Mouse (Mus musculus): Measurements from ENCODE around the gene Rragd. TPM values are rescaled to one million over a fixed set of nuclear protein-coding genes. Genes with fewer than 3 reads are reported as not detected.
A peak's percentile ranks its signal among the peaks of the same experiment; 100 is the strongest.

Gene Rragd
- total RNA-seq, 2 experiments from 2014 or later = 147 to 166 TPM

DNA sequence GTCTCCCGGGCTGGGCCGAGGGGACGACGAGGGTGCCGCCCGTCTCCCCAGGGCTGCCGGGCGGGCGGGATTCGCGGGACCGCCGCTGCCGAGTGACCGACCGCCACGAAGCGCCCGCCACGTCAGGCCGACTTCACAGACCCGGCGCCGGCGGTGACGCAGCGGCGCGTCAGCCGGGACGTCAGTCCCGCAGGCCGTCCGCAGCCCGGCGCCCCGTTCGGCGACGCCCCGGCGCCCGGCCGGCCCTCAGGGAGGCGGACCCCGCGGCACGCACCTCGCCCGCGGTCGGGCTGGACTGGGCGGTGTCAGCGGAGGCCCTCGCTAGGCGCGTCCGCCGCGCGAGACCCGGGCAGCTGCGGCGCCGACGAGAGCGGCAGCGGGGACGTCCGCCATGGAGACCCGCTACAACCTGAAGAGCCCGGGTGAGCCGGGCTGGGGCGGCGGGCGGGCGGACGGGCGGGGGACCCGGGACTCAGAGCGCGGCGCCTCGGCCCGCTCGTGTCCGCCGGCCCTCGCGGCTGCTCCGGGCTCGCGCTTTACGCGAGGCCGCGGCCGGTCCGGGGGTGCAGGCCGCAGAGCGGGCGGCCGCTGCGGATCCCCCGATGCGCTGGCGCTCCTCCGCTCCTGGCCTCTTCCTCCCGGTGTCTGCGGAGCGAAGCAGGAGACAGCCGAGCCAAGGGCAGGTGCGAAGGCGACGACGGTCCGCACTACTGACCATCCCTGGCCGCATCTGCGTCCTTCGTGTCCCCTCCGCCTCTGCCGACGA, 48.5 kb downstream of the Rragd start, which contains the start of gene Ube2j1:
Ube2j1 (plus strand) TSS at position 222 of the 766 bp plus-strand sequence.
- peak; percentile 84 to 87 for DNase-seq
- intact Hi-C loops (cut with DNase I) = no loop called here

GRCm38 (mm10) chr4:33032045-33032444, 49.2 kb downstream of the Rragd start:
- intact Hi-C loops (cut with DNase I) = no loop called here
- DNase-seq = no peak

DNA sequence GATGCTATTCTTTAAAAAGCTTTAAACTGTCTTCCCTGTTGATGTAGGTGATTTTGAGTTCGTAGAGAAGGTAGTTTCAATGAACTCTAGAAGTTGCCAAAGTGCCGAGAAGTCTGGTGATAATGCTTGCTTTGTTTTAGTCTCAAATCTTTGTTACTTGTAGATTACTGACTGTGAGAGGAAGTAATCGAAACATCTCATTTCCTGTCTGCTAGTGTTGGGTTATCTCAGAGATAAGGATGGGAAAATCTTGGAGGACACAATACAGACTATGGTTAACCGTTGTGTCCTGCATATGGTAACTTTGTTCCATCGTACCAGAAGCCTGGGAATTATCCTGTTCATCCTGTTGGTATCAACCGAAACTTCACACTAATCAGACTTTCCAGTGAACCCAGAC, 50.7 kb downstream of the Rragd start:
- intact Hi-C loops (cut with DNase I) = no loop called here
- DNase-seq = no peak

DNA sequence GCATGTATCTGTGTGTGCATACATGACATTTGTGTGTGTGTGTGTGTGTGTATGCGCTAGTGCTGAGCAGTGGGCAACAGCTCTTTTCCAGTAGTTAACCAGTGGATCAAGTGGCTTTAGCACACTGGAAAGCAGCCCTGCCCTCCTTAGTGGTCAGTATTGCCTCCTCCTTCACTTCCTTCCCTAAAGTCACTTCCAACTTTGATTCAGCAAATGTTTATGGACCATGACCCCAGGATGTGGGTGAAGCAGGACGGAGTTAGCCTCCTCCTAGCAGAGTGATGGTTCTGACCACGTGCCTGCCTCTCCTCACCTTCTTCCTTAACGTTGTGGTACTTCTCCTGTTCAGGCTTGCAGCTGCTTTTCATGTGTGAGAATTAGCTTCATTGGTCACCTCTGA, 57.0 kb downstream of the Rragd start:
- intact Hi-C loops (cut with DNase I) = no loop called here

DNA sequence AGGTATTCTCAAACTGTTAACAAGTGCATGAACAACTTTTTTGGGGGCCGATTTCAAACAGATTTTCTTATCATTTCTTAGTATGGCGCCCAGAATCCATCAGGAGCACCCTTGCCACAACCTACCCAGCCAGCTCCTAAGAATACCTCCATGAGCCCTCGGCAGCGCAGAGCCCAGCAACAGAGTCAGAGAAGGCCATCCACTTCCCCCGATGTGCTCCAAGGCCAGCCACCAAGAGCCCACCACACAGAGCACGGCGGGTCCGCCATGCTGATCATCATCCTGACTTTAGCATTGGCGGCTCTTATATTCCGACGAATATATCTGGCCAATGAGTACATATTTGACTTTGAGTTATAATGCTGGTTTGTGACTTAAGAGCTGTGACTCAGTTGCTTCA, 66.8 kb downstream of the Rragd start:
- no peak for DNase-seq
- intact Hi-C loops (cut with DNase I) = no loop called here

More for the DNA sequence above, 57.0 kb downstream of the Rragd start:
- DNase-seq = no peak

- no peak for DNase-seq
- intact Hi-C loops (cut with DNase I) = no loop called here
Measured at GRCm38 (mm10) chr4:33052055-33052454, 69.2 kb downstream of the Rragd start.

- DNase-seq = no peak
- intact Hi-C loops (cut with DNase I) = no loop called here
Measured at GRCm38 (mm10) chr4:33052650-33053049, 69.8 kb downstream of the Rragd start.

DNA sequence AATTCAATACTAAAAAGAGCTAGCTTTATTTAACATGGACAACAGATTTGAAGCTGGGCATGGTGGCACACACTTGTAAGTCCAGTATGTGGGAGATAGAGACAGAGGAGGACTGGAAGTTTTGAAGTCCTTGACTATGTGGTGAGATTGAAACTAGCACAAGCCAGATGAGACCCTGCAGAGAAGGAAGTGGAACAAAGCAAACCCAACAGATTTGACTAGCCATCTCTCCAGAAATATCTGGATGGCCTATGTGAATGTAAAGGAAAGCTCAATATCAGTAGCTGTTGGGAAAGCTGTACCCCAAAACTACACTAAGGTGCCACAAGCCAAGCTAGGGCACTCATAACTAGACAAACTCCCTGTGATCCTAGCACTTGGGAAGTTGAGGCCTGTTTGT, 71.6 kb downstream of the Rragd start:
- no peak for DNase-seq
- intact Hi-C loops (cut with DNase I) = no loop called here

- no peak for DNase-seq
- intact Hi-C loops (cut with DNase I) = no loop called here
Measured at GRCm38 (mm10) chr4:33056317-33056716, 73.5 kb downstream of the Rragd start.

DNA sequence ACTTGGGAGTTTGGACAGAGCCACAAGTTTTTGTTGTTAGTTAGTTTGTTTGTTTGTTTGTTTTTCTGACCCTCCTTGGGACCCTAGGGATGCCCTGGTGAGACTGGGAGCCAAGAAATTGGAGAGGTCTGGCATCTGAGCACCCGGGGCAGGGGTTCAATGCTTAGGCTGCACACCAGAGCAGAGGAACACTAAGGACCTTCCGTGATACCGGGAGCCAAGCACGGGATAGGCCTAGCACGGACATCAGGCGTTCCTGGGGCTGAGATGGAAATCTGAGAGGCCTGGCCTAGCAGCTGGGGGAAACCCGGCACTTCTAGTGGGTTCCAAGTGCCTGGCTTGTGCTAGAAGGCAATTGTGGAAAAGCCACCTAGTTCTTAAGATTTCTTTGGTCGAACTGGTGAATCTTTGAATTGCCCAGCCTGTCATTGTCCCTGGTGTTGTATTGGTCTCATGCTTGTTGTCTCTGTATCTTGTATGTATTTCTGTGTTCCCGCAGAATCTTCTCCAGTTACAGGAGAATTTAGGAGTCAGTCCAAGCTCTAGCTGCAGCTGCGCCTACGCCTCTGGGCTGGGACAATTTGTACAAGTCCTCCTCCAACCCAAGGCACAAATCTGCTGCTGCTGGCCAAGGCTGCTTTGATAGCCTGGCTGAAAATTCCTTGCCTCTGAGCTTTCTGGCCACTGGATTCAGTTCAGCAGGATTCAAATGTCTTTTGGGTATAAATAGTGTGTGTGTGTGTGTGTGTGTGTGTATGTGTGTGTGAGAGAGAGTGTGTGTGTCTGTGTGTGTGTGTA, 75.3 kb downstream of the Rragd start:
- peak; percentile 55 to 75 for DNase-seq
- intact Hi-C loops (cut with DNase I) = no loop called here

DNA sequence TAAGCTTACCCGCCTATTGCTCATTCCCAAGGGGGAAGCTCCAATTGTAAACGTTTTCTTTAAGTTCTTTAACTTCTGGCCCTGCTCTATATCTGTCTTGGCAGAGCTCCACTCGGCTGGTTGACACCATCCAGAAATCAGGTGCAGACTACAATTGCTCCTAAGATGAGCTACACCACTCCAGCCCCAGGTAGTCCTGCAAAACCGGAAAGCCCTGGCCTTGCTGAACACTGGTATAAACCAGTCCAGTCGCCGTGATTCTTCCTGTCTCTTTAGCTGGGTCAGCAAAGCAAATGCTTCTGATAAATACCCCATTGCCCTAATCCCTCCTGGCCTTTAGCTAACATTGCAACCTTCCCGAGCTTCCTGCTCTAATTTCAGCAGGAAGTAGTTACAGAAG, 78.3 kb downstream of the Rragd start:
- intact Hi-C loops (cut with DNase I) = no loop called here
- no peak for DNase-seq

GRCm38 (mm10) chr4:33062981-33063380, 80.1 kb downstream of the Rragd start, which contains the start of gene Gabrr2:
Gene Gabrr2, plus strand, starts transcription at chr4:33062999.
- intact Hi-C loops (cut with DNase I) = no loop called here
- peak; percentile 22 to 40 for DNase-seq

GRCm38 (mm10) chr4:33064986-33065385, 82.1 kb downstream of the Rragd start:
- intact Hi-C loops (cut with DNase I) = no loop called here
- DNase-seq = no peak

GRCm38 (mm10) chr4:33066223-33066960, 83.6 kb downstream of the Rragd start:
- no peak for DNase-seq
- intact Hi-C loops (cut with DNase I) = no loop called here

DNA sequence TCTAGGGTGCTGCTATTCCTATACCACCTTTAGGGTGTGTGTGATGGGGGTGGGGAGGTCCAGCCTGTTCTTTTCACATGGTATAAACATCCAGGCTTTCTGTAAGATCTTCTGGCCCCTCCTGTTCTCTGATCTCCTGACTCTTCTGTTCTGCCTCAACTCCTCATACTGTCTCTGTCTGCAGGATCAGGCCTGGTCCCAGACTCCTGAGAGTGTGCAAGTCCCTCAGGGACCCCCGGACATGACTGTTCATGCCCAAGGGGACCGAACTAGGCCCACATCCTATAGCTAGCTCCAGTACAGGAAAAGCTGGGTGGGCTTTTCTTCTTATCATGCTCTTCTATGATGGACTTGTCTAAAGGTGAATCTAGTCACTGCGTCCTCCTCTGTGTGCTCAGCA, 84.5 kb downstream of the Rragd start:
- intact Hi-C loops (cut with DNase I) = no loop called here
- DNase-seq = no peak

GRCm38 (mm10) chr4:33067826-33068225, 85.0 kb downstream of the Rragd start:
- intact Hi-C loops (cut with DNase I) = no loop called here
- no peak for DNase-seq

GRCm38 (mm10) chr4:33068894-33069293, 86.1 kb downstream of the Rragd start:
- intact Hi-C loops (cut with DNase I) = no loop called here
- no peak for DNase-seq

GRCm38 (mm10) chr4:33070326-33070725, 87.5 kb downstream of the Rragd start:
- DNase-seq = no peak

DNA sequence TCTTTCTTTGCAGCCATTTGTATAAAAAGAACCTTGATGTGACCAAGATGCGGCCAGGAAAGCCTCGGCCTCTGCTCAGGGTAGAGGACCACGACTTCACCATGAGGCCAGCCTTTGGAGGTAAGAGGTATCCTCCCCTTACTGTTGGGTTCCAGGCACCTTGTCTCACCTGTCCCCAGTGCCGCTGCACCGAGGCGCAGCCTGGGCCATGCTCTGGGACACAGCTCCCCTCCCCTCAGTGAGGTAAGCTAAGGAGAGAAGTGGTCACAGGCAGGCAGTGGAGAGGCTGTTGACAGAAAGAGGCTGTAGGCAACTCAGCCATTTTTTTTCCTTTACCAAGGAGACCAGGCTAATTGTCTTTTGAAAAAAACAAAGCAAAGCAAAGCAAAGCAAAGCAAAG, 88.5 kb downstream of the Rragd start:
- DNase-seq = no peak
- intact Hi-C loops (cut with DNase I) = no loop called here

More at GRCm38 (mm10) chr4:33070326-33070725, 87.5 kb downstream of the Rragd start:
- intact Hi-C loops (cut with DNase I) = no loop called here

Data from gastrocnemius, postnatal 36 days (tissue).